Mouse (Mus musculus) kidney, postnatal 4 days (tissue): ENCODE data around the gene Btnl4.

Experiments used
- DNase-seq, 2 experiments: peaks; one replicate each; pipeline ENCODE4 v3.0.0; 2021; ENCODE audit warnings: mixed read lengths in 2 of 2

Btnl4 gene

DNA sequence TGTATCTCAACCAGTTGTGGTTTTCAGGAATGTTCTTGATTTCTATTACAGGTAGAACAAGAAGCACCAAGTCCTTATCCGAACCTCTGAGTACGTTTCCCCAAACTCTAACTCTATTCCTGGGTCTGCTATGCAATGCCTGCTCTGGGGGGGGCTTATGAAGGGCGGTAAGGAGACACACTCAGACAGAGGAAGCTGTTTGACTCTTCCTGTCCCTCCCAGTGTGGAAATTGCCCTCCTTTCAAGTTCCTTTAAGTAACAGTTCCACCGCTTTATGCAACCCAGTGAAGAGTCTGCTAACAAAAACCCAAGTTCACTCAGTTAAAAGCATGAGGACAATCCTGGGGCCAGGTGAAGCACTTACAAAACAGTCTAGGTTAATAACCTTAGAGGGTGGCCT is 40.0 kb downstream of the Btnl4 start:
- no peak for DNase-seq

DNA sequence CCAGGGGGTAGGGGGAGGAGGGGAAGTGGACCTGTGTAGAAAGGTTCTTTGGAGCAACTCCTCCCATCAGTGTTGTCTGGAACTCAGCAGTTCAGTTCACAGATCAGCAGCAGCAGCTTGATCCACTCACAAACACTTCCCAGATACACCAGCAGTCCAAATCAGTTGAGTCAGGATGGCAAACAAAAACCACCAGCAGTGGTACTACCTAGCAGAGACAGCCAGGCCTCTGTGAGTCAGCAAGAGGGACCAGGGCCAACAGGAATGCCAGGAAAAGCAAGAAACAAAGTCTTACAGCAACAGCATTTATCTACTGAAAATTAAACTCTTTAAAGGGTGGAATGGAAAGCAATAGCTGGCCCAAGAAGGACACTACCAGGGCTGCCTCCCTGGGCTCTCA is 49.5 kb downstream of the Btnl4 start:
- no peak for DNase-seq

DNA sequence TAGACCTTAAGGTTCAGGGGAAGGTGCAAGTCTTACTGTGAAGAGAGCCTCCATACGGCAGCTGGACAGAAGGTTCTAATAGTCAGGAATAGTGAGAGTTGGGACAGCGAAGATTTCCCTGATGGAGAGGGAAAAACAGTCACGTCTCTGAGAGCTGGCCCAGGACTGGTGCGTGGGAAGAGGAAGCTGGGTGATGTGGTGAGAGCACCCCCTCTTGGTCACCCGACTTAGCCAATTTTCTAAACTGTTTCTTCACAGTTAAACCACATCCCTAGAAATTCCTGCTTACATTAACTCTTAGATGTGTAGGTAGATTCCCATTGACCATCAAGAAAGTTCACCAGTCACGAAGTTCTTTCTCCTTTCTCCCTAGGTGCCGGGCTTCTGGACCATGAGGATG is 57.1 kb downstream of the Btnl4 start:
- DNase-seq = no peak
